Mouse (Mus musculus): ENCODE measurements at regions not wholly inside any gene's neighbourhood (a gene's known extent, or its start where the extent isn't known, plus 50 kb on each side); places are given as distances from the start of the nearest gene placed in this dataset.

DNA sequence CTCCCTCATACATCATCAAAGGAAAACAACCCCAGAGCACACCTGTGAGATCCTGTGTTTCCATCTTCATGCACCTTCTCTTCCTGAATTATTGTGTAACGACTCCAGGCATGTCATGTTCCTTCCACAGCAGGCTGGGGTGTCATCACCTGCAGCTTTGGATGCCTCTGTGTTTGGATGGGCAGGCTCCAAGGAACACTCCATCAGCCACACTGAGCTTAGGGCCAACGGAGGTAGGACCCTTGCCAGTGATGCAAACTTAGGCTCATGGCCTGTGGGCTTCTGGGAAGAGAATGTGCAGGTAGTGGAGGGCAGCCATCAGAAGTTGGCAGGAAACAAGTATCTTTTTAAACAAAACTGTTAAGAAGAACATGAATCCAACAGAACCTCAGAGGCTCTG lies 109.8 kb downstream of the Fam76b start:
- Histone ChIP-seq H3K27ac (ENCODE audit: low read length) (no peak overlapping the region), H3K4me3 (ENCODE audit: low read depth, low read length) (no peak overlapping the region), H3K9me3 (ENCODE audit: low read length) (no peaks in the 10 kb centered on the region), H3K4me2 (replicated peaks; ENCODE audit: low read depth, low read length) (no peak overlapping the region), H3K9ac (replicated peaks; ENCODE audit: low read depth) (no peak overlapping the region), H3K36me3 (ENCODE audit: insufficient read depth, low read length) (no peaks in the 10 kb centered on the region), H3K27me3 (replicated peaks; ENCODE audit: insufficient read depth, low read length) (no peaks in the 10 kb centered on the region), H3K4me1 (ENCODE audit: insufficient read depth, low read depth, low read length) (0 out of 2 replicates have a peak, but pooled peaks cover 2% of the 10 kb centered on the region)
- DNase-seq (ENCODE audit: low spot score) (no peak), ATAC-seq (no peak)
- TF ChIP-seq CTCF (IDR thresholded peaks at IDR 0.05) = no peak
- no peak for TF ChIP-seq EP300 (IDR thresholded peaks at IDR 0.05)
- WGBS = 82% methylated on average over 2 of the region's 2 CpGs

DNA sequence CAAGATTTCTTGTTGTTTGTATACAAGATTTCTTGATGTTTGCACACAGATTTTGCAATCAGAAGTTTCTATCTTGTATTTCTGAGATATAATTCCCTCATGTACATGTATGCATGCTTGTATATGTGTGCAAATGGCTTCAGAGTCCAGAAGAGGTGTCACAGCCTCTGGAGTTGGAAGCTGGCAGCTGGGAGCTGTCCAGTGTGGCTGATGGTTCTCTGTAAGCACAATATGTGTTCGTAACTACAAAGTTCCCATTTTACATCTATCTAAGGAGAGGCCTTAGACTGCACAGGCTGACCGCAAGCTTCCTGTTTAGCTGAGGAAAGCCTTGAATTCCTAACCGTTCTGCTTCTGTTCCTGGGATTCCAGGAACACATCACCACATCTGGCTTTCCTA lies 119.0 kb downstream of the Fam76b start:
- Histone ChIP-seq H3K9me3 (ENCODE audit: low read length) (no peaks in the 10 kb centered on the region), H3K4me2 (replicated peaks; ENCODE audit: low read depth, low read length) (no peak overlapping the region), H3K4me3 (ENCODE audit: low read depth, low read length) (no peak overlapping the region), H3K4me1 (ENCODE audit: insufficient read depth, low read depth, low read length) (no peaks in the 10 kb centered on the region), H3K9ac (replicated peaks; ENCODE audit: low read depth) (no peak overlapping the region), H3K27me3 (replicated peaks; ENCODE audit: insufficient read depth, low read length) (no peaks in the 10 kb centered on the region), H3K27ac (ENCODE audit: low read length) (no peak overlapping the region), H3K36me3 (ENCODE audit: insufficient read depth, low read length) (no peaks in the 10 kb centered on the region)
- peak; percentile 13 for DNase-seq (ENCODE audit: low spot score)
- no peak for ATAC-seq
- WGBS = 29% methylated on average over 3 of the region's 3 CpGs
- TF ChIP-seq CTCF (IDR thresholded peaks at IDR 0.05) (no peak), EP300 (IDR thresholded peaks at IDR 0.05) (no peak)

DNA sequence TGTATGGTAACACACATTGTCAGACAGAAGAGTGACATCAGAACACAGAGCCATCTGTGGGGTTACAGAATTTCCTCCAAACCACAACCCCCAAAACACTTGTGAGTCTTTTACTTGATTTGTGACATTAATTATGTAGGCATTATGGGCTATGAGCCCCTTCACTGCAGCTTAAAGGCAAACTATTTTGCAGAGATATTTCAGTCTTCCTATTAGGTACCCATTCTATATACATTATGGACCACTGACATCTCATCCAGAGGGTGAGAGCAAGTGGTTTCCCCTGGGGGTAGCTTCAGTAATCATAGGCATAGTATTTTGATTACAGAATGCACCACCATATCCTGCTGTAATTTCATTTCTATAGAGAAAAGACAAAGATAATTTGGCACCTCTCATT lies 124.6 kb downstream of the Fam76b start:
- ATAC-seq (no peak), DNase-seq (ENCODE audit: low spot score) (no peak)

DNA sequence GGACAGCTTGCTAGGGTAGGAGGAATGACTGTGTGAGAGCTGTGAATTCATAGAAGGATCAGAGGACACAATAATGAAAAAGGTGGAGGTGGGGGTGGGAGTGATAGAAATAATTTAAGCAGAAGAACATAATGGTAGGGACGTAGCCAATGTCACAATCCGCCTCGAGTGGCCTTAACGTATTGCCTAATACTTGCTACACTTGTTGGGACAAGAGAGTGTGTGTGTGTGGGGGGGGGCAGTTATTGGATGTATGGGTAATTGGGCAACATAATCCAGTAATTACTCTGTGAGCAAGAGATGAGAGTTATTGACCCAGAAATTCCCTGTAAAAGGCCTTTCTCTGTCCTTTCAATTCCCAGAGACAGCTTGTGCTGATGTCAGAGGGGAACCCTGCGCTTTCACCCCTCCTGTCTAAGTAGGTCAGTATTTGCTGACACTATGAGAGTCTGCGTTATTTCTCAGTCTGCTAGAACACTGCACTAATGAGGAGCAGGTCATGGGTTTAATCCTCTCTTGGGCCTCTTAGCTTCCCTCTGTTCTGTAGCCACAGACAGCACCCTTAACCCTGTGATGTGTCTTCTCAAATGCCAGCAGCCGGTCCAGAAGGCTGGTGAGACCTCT lies 135.7 kb downstream of the Fam76b start:
- Histone ChIP-seq H3K36me3 (ENCODE audit: insufficient read depth, low read length) (no peaks in the 10 kb centered on the region), H3K27ac (ENCODE audit: low read length) (no peak overlapping the region), H3K4me2 (replicated peaks; ENCODE audit: low read depth, low read length) (no peak overlapping the region), H3K27me3 (replicated peaks; ENCODE audit: insufficient read depth, low read length) (no peaks in the 10 kb centered on the region), H3K4me1 (ENCODE audit: insufficient read depth, low read depth, low read length) (no peaks in the 10 kb centered on the region), H3K9ac (replicated peaks; ENCODE audit: low read depth) (no peak overlapping the region), H3K9me3 (ENCODE audit: low read length) (no peaks in the 10 kb centered on the region), H3K4me3 (ENCODE audit: low read depth, low read length) (no peak overlapping the region)
- WGBS = 50% methylated on average over 7 of the region's 7 CpGs
- TF ChIP-seq CTCF (IDR thresholded peaks at IDR 0.05) (no peak), EP300 (IDR thresholded peaks at IDR 0.05) (no peak)
- no peak for ATAC-seq
- no peak for DNase-seq (ENCODE audit: low spot score)

More for the DNA sequence above, 124.6 kb downstream of the Fam76b start:
- Histone ChIP-seq H3K4me3 (ENCODE audit: low read depth, low read length) (no peak overlapping the region), H3K9me3 (ENCODE audit: low read length) (no peaks in the 10 kb centered on the region), H3K36me3 (ENCODE audit: insufficient read depth, low read length) (no peaks in the 10 kb centered on the region), H3K27ac (ENCODE audit: low read length) (no peak overlapping the region), H3K4me2 (replicated peaks; ENCODE audit: low read depth, low read length) (no peak overlapping the region), H3K27me3 (replicated peaks; ENCODE audit: insufficient read depth, low read length) (no peaks in the 10 kb centered on the region), H3K4me1 (ENCODE audit: insufficient read depth, low read depth, low read length) (no peaks in the 10 kb centered on the region), H3K9ac (replicated peaks; ENCODE audit: low read depth) (no peak overlapping the region)
- TF ChIP-seq EP300 (IDR thresholded peaks at IDR 0.05) = no peak
- TF ChIP-seq CTCF (IDR thresholded peaks at IDR 0.05) = no peak

DNA sequence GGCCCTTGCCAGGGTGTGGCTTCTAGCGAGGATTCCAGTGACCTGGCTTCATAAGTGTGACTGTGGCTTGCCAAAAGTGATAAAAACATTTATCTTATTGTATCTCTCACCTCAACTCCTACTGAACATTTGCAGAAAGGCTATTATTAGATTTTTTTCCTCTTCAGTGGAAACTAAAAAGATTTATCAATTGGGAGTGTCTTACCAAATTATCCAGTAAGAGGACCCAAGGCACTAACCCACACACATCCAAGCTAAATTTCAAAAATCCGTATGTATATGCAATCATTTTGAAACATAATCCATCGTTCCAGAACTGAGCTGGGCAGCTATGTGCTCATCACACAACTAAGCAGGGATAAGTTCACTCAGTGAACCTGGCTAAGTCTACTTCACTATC lies 136.3 kb downstream of the Fam76b start:
- no peak for TF ChIP-seq CTCF (IDR thresholded peaks at IDR 0.05)
- no peak for TF ChIP-seq EP300 (IDR thresholded peaks at IDR 0.05)
- H3K4me1 ChIP-seq (ENCODE audit: insufficient read depth, low read depth, low read length) = no peaks in the 10 kb centered on the region
- H3K9me3 ChIP-seq (ENCODE audit: low read length) = no peaks in the 10 kb centered on the region
- no peak overlapping the region for H3K4me2 ChIP-seq (replicated peaks; ENCODE audit: low read depth, low read length)
- ATAC-seq (no peak), DNase-seq (ENCODE audit: low spot score) (no peak)
- no peak overlapping the region for H3K27ac ChIP-seq (ENCODE audit: low read length)
- no peaks in the 10 kb centered on the region for H3K27me3 ChIP-seq (replicated peaks; ENCODE audit: insufficient read depth, low read length)
- WGBS = 61% methylated on average over 3 of the region's 3 CpGs
- H3K4me3 ChIP-seq (ENCODE audit: low read depth, low read length) = no peak overlapping the region
- no peak overlapping the region for H3K9ac ChIP-seq (replicated peaks; ENCODE audit: low read depth)
- no peaks in the 10 kb centered on the region for H3K36me3 ChIP-seq (ENCODE audit: insufficient read depth, low read length)

DNA sequence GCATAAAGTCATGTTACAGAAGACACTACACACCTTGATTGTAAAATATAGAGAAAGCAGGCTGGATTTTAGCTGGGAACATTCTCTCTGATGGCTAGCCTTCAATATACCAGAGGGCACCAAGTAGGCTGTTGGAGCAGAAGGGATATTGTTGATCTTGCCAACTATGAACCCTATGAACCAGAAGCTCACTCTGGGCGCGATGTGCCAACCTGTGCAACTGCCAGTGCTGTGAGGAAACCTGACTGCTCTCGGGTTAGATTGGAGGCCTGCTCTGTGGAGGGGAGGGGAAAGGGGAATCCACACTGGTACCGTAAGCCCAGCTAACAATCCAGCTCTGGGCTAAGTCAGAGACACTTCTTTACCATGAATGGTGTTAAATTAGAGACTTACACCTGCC lies 136.7 kb downstream of the Fam76b start:
- no peaks in the 10 kb centered on the region for H3K9me3 ChIP-seq (ENCODE audit: low read length)
- TF ChIP-seq EP300 (IDR thresholded peaks at IDR 0.05) = no peak
- TF ChIP-seq CTCF (IDR thresholded peaks at IDR 0.05) = no peak
- WGBS = 90% methylated on average over 4 of the region's 4 CpGs
- H3K36me3 ChIP-seq (ENCODE audit: insufficient read depth, low read length) = no peaks in the 10 kb centered on the region
- ATAC-seq = no peak
- H3K27me3 ChIP-seq (replicated peaks; ENCODE audit: insufficient read depth, low read length) = no peaks in the 10 kb centered on the region
- H3K4me1 ChIP-seq (ENCODE audit: insufficient read depth, low read depth, low read length) = no peaks in the 10 kb centered on the region
- no peak overlapping the region for H3K4me2 ChIP-seq (replicated peaks; ENCODE audit: low read depth, low read length)
- no peak overlapping the region for H3K27ac ChIP-seq (ENCODE audit: low read length)
- no peak for DNase-seq (ENCODE audit: low spot score)
- H3K9ac ChIP-seq (replicated peaks; ENCODE audit: low read depth) = no peak overlapping the region
- no peak overlapping the region for H3K4me3 ChIP-seq (ENCODE audit: low read depth, low read length)

GRCm38 (mm10) chr9:13966212-13966611 lies 138.7 kb downstream of the Fam76b start:
- 52% methylated on average over 1 of the region's 1 CpGs for WGBS
- H3K27me3 ChIP-seq (replicated peaks; ENCODE audit: insufficient read depth, low read length) = no peaks in the 10 kb centered on the region
- no peak overlapping the region for H3K27ac ChIP-seq (ENCODE audit: low read length)
- DNase-seq (ENCODE audit: low spot score) (no peak), ATAC-seq (no peak)
- no peak overlapping the region for H3K4me3 ChIP-seq (ENCODE audit: low read depth, low read length)
- no peaks in the 10 kb centered on the region for H3K36me3 ChIP-seq (ENCODE audit: insufficient read depth, low read length)
- H3K9ac ChIP-seq (replicated peaks; ENCODE audit: low read depth) = no peak overlapping the region
- H3K4me2 ChIP-seq (replicated peaks; ENCODE audit: low read depth, low read length) = no peak overlapping the region
- TF ChIP-seq CTCF (IDR thresholded peaks at IDR 0.05) (no peak), EP300 (IDR thresholded peaks at IDR 0.05) (no peak)
- H3K9me3 ChIP-seq (ENCODE audit: low read length) = no peaks in the 10 kb centered on the region
- H3K4me1 ChIP-seq (ENCODE audit: insufficient read depth, low read depth, low read length) = no peaks in the 10 kb centered on the region
